Mouse (Mus musculus): Measurements from ENCODE around the gene Armc6. TPM values are rescaled to one million over a fixed set of nuclear protein-coding genes. Genes with fewer than 3 reads are reported as not detected.

Gene Armc6
- polyA plus RNA-seq, 1 experiment from 2014 or later: 28.7 TPM

Other genes starting within 250 kb of the Armc6 start
- 49.8 and 63.0 TPM in 2 replicates for gene Gatad2a, start 238.1 kb downstream of the Armc6 start, polyA plus RNA-seq (2016; fragmentation: Nextera tagmentation; extraction: Ambion mirVana)
- gene Mau2, start 191.7 kb downstream of the Armc6 start, polyA plus RNA-seq (2016; fragmentation: Nextera tagmentation; extraction: Ambion mirVana): 64.0 and 65.4 TPM in 2 replicates
- 55.3 and 56.7 TPM in 2 replicates for gene Sugp1, start 191.7 kb downstream of the Armc6 start, polyA plus RNA-seq (2016; fragmentation: Nextera tagmentation; extraction: Ambion mirVana)
- 0.58 and 1.3 TPM in 2 replicates for gene Tm6sf2, start 161.5 kb downstream of the Armc6 start, polyA plus RNA-seq (2016; fragmentation: Nextera tagmentation; extraction: Ambion mirVana)
- 0.04 and 0.06 TPM in 2 replicates for gene Hapln4, start 151.0 kb downstream of the Armc6 start, polyA plus RNA-seq (2016; fragmentation: Nextera tagmentation; extraction: Ambion mirVana)
- 4.1 and 6.1 TPM in 2 replicates for gene Ncan, start 113.6 kb downstream of the Armc6 start, polyA plus RNA-seq (2016; fragmentation: Nextera tagmentation; extraction: Ambion mirVana)
- gene Nr2c2ap, start 103.1 kb downstream of the Armc6 start, polyA plus RNA-seq (2016; fragmentation: Nextera tagmentation; extraction: Ambion mirVana): 24.2 and 25.0 TPM in 2 replicates
- gene Rfxank, start 95.3 kb downstream of the Armc6 start, polyA plus RNA-seq (2016; fragmentation: Nextera tagmentation; extraction: Ambion mirVana): 25.8 and 28.3 TPM in 2 replicates
- 46.5 and 46.7 TPM in 2 replicates for gene Borcs8, start 95.0 kb downstream of the Armc6 start, polyA plus RNA-seq (2016; fragmentation: Nextera tagmentation; extraction: Ambion mirVana)
- 1.4 and 1.9 TPM in 2 replicates for gene Mef2b, start 94.8 kb downstream of the Armc6 start, polyA plus RNA-seq (2016; fragmentation: Nextera tagmentation; extraction: Ambion mirVana)
- gene Tmem161a, start 62.1 kb downstream of the Armc6 start, polyA plus RNA-seq (2016; fragmentation: Nextera tagmentation; extraction: Ambion mirVana): 65.9 and 72.0 TPM in 2 replicates
- gene Slc25a42, start 22.2 kb downstream of the Armc6 start, polyA plus RNA-seq (2016; fragmentation: Nextera tagmentation; extraction: Ambion mirVana): 4.4 and 4.6 TPM in 2 replicates
- gene Sugp2, start 240 bp downstream of the Armc6 start, polyA plus RNA-seq (2016; fragmentation: Nextera tagmentation; extraction: Ambion mirVana): 47.5 and 54.0 TPM in 2 replicates
- gene Homer3, start 48.4 kb upstream of the Armc6 start, polyA plus RNA-seq (2016; fragmentation: Nextera tagmentation; extraction: Ambion mirVana): 89.4 and 89.6 TPM in 2 replicates
- gene Ddx49, start 68.0 kb upstream of the Armc6 start, polyA plus RNA-seq (2016; fragmentation: Nextera tagmentation; extraction: Ambion mirVana): 54.8 and 58.9 TPM in 2 replicates
- gene Cope, start 68.1 kb upstream of the Armc6 start, polyA plus RNA-seq (2016; fragmentation: Nextera tagmentation; extraction: Ambion mirVana): 267 and 295 TPM in 2 replicates
- 10.0 and 11.1 TPM in 2 replicates for gene Cers1, start 81.3 kb upstream of the Armc6 start, polyA plus RNA-seq (2016; fragmentation: Nextera tagmentation; extraction: Ambion mirVana)
- gene Gdf1, start 95.4 kb upstream of the Armc6 start, polyA plus RNA-seq (2016; fragmentation: Nextera tagmentation; extraction: Ambion mirVana): 2.1 and 3.2 TPM in 2 replicates
- 33.7 and 36.0 TPM in 2 replicates for gene Upf1, start 118.8 kb upstream of the Armc6 start, polyA plus RNA-seq (2016; fragmentation: Nextera tagmentation; extraction: Ambion mirVana)
- gene Comp, start 139.1 kb upstream of the Armc6 start, polyA plus RNA-seq (2016; fragmentation: Nextera tagmentation; extraction: Ambion mirVana): 0.61 and 1.4 TPM in 2 replicates
- gene Crtc1, start 205.1 kb upstream of the Armc6 start, polyA plus RNA-seq (2016; fragmentation: Nextera tagmentation; extraction: Ambion mirVana): 22.1 and 24.1 TPM in 2 replicates
- 27.7 and 29.6 TPM in 2 replicates for gene Klhl26, start 242.5 kb upstream of the Armc6 start, polyA plus RNA-seq (2016; fragmentation: Nextera tagmentation; extraction: Ambion mirVana)